Mouse (Mus musculus) heart, postnatal 0 days (tissue): ENCODE results near the gene Pam16. TPM values are rescaled to one million over a fixed set of nuclear protein-coding genes. Genes with fewer than 3 reads are reported as not detected.

Source experiments
- ATAC-seq: fragments of 200-750 bp; cut with Nextera tagmentation; 2 replicates; pipeline ENCODE4 v1.8.0; 2017; ENCODE audit warnings: low read depth, moderate number of reproducible peaks, moderate library complexity; ENCODE audit not compliant: insufficient read depth
- DNase-seq: peaks from one replicate; pipeline ENCODE4 v3.0.0-alpha.2; 2016; ENCODE audit warnings: low spot score
- H3K27ac ChIP-seq: fragments of 300-500 bp; sonication (generic); 2 replicates; pipeline ENCODE4 v1.5.1; 2014; ENCODE audit warnings: low read depth, mild to moderate bottlenecking
- H3K27me3 ChIP-seq: fragments of 300-500 bp; sonication (generic); 2 replicates; pipeline ENCODE4 v1.6.1; 2014; ENCODE audit warnings: low read length, mixed read lengths; ENCODE audit not compliant: control insufficient read depth, insufficient read depth
- H3K36me3 ChIP-seq: fragments of 300-500 bp; sonication (generic); replicated peaks from 2 replicates; pipeline ENCODE4 v1.6.1; 2014; ENCODE audit warnings: low read length, mixed read lengths; ENCODE audit not compliant: control insufficient read depth, insufficient read depth
- H3K4me1 ChIP-seq: fragments of 300-500 bp; sonication (generic); 2 replicates; pipeline ENCODE4 v1.6.1; 2014; ENCODE audit warnings: antibody characterized with exemption; ENCODE audit not compliant: control insufficient read depth, insufficient read depth
- H3K4me2 ChIP-seq: fragments of 300-500 bp; sonication (generic); 2 replicates; pipeline ENCODE4 v1.6.1; 2014; ENCODE audit warnings: low read depth, mild to moderate bottlenecking, low read length, moderate library complexity
- H3K4me3 ChIP-seq: fragments of 300-500 bp; sonication (generic); 2 replicates; pipeline ENCODE4 v1.5.1; 2014; ENCODE audit warnings: low read depth, low read length
- H3K9ac ChIP-seq: fragments of 300-500 bp; sonication (generic); replicated peaks from 2 replicates; pipeline ENCODE4 v1.6.1; 2014; ENCODE audit warnings: low read depth, low read length, mixed read lengths
- H3K9me3 ChIP-seq: fragments of 300-500 bp; sonication (generic); replicated peaks from 2 replicates; pipeline ENCODE4 v1.6.1; 2016; ENCODE audit warnings: low read length; ENCODE audit not compliant: control insufficient read depth
- CTCF ChIP-seq: IDR thresholded peaks from 2 replicates; pipeline ENCODE4 v1.5.1; 2016; ENCODE audit warnings: antibody characterized with exemption, control low read depth, low read depth
- EP300 ChIP-seq: IDR thresholded peaks from 2 replicates; pipeline ENCODE4 v1.6.1; 2016; ENCODE audit warnings: antibody characterized with exemption, low read depth
- WGBS: fragments of 180-500 bp; shearing (Covaris S2); extraction: QIAGEN DNeasy Blood & Tissue Kit; methylation state at CpG from one replicate; pipeline ENCODE4 v1.1.7; 2014; 5-methylcytosine and 5-hydroxymethylcytosine counted together
- polyA plus RNA-seq: library from polyadenylated mRNA; unstranded; fragments of >200 nt; fragmentation: Nextera tagmentation; extraction: Ambion mirVana; gene quantifications from 2 replicates; pipeline ENCODE4 v1.2.1, GENCODE M21; 2015
- total RNA-seq: library from RNA; depleted of rRNA; stranded (reverse); fragments of >200 nt; gene quantifications from 2 replicates; pipeline ENCODE4 v1.2.3, GENCODE M21; 2014; ENCODE audit warnings: low replicate concordance

The Pam16 gene
- total and polyA plus RNA-seq, 2 experiments from 2014 or later = 74.9 to 172 TPM

DNA sequence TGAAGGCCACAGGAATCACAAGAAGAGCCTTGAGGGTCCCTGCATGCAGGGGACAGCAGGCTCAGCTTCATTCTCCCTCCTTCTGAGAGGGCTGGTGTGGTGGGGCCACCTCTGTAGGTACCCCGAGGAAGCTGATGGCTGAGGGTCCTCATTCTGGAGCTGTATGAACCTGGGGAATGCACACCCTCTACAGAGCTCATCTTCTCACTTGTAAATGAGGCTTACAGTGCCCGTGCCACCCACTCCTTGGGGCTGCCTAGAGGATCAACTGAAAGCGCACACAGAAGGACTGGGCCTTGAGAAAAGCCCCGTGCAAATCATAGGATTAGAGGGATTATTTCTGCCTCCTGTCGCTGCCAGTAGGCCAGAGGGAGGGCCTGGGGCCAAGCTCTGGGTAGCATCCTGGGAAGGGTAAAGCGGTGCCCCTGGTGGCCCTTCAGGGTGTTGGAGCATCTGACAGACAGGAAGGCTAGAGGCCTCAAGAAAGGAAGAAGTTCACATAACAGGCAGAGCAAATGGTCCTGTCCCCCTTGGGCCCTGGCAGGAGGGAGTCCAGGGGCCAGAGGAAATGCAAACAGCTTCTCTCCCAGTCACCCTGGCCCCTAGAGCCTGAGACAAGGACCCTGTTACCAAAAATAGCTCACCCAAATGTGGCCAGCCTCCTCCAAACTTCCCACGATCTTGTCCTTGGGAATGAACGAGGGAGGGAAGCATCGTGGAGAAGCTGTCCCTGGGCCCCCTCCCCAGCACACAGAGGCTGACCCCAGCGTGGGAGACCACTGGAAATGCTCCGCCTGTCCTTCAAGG, 31.2 kb upstream of the Pam16 start:
- Histone ChIP-seq H3K27me3 (no peaks in the 10 kb centered on the region), H3K9me3 (no peaks in the 10 kb centered on the region), H3K4me1 (peaks cover 43% of the 10 kb centered on the region), H3K36me3 (peaks cover 22% of the 10 kb centered on the region), H3K9ac (peak overlapping the region; percentile 38; the same call in 1 of the 2 replicates), H3K27ac (peak overlapping the region; percentile 76), H3K4me3 (no peak overlapping the region), H3K4me2 (no peak overlapping the region)
- no peak; the same call in 1 of the 2 replicates for TF ChIP-seq EP300
- peak; percentile 33; the same call in 1 of the 2 replicates for TF ChIP-seq CTCF
- DNase-seq (peak; percentile 52), ATAC-seq (peak; percentile 22; the same call in 1 of the 2 replicates)
- WGBS = 16% methylated on average over 11 of the region's 11 CpGs

DNA sequence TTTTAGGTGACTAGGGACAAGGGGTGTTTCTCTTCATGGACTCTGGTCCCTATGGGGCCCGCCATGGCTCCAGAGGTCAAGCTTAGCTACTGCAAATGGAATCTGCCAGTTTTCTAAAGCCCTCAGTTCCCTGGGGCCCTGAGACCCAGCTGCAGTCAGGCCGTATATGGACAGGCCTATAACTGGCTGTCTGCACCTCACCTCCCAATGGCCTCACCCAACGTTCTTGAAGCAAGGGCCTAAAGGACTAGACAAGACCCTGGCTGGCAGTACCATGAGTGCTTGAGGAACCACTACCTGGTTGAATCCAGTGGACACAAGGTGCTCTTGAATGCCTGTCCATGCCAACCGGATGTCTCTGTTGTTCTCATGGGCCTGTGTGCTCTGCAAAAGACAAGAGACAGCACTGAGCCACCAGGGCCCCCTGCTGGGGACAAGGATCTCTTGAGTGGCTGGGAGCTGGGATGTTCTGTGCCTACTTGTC, 30.5 kb upstream of the Pam16 start:
- peak; percentile 41 for DNase-seq
- TF ChIP-seq CTCF = peak; percentile 48
- TF ChIP-seq EP300 = no peak
- WGBS = 44% methylated on average over 4 of the region's 4 CpGs
- H3K4me2 ChIP-seq = no peak overlapping the region
- H3K9ac ChIP-seq = no peak overlapping the region
- H3K27me3 ChIP-seq = no peaks in the 10 kb centered on the region
- H3K4me1 ChIP-seq = peaks cover 43% of the 10 kb centered on the region
- H3K9me3 ChIP-seq = no peaks in the 10 kb centered on the region
- H3K36me3 ChIP-seq = peaks cover 29% of the 10 kb centered on the region
- ATAC-seq = 0 out of 2 replicates have a peak, but pooled peaks have one; percentile 34
- H3K4me3 ChIP-seq = no peak overlapping the region
- peak overlapping the region; percentile 76 for H3K27ac ChIP-seq

GRCm38 (mm10) chr16:4654706-4655105, 29.9 kb upstream of the Pam16 start:
- TF ChIP-seq CTCF = peak; percentile 38
- TF ChIP-seq EP300 = no peak
- no peak for ATAC-seq
- DNase-seq = peak; percentile 11
- H3K36me3 ChIP-seq = peaks cover 35% of the 10 kb centered on the region
- 64% methylated on average over 10 of the region's 10 CpGs for WGBS
- peak overlapping the region; percentile 76 for H3K27ac ChIP-seq
- H3K4me3 ChIP-seq = no peak overlapping the region
- no peak overlapping the region for H3K9ac ChIP-seq
- H3K4me2 ChIP-seq = no peak overlapping the region
- H3K4me1 ChIP-seq = peaks cover 43% of the 10 kb centered on the region
- H3K27me3 ChIP-seq = no peaks in the 10 kb centered on the region
- no peaks in the 10 kb centered on the region for H3K9me3 ChIP-seq

DNA sequence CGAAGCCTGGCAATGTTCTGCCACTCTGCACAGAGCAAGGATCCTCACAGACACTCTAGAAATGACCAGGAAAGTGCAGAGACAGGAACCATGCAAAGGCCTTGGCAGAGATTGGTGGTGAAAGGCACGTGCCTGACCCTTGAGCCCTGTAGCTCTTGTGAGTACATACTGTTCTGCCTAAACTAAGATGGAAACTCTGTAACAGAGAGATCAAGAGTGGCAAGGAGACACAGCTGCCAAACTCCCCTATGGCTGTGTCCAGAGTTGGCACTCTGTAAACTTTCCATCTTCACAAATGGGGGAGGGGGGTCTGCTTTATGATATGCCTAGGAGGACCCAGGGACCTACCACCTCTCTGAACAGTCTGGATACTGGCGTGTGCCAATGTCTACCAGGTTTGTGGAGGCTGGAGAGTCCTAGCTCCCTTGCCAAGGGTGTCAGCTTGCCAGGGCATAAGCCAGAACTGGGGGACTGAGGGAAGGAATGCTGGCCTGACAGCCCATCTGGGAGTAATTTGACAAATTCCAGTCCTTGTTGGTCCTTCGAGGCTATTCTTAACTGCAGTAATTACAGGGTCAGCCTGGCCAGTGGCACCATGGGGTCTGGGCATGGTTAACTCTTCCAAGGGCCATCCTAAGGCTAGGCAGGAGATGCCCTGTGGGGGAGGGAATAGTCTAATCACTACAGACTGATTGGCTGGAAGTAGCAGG, 28.1 kb upstream of the Pam16 start:
- H3K4me3 ChIP-seq = no peak overlapping the region
- no peaks in the 10 kb centered on the region for H3K27me3 ChIP-seq
- peaks cover 46% of the 10 kb centered on the region for H3K4me1 ChIP-seq
- H3K9ac ChIP-seq = no peak overlapping the region
- WGBS = 38% methylated on average over 4 of the region's 4 CpGs
- no peak overlapping the region for H3K4me2 ChIP-seq
- peak; percentile 61 for DNase-seq
- H3K9me3 ChIP-seq = no peaks in the 10 kb centered on the region
- peak overlapping the region; percentile 69 for H3K27ac ChIP-seq
- peak; percentile 40 for ATAC-seq
- H3K36me3 ChIP-seq = peaks cover 50% of the 10 kb centered on the region
- TF ChIP-seq CTCF (no peak), EP300 (peak; percentile 82; the same call in 1 of the 2 replicates)

GRCm38 (mm10) chr16:4651624-4652023, 26.8 kb upstream of the Pam16 start:
- peaks cover 54% of the 10 kb centered on the region for H3K4me1 ChIP-seq
- peaks cover 50% of the 10 kb centered on the region for H3K36me3 ChIP-seq
- H3K27me3 ChIP-seq = no peaks in the 10 kb centered on the region
- H3K27ac ChIP-seq = peak overlapping the region; percentile 69
- H3K9ac ChIP-seq = no peak overlapping the region
- H3K4me3 ChIP-seq = no peak overlapping the region
- TF ChIP-seq EP300 = no peak
- no peak for TF ChIP-seq CTCF
- no peak for DNase-seq
- 80% methylated on average over 7 of the region's 7 CpGs for WGBS
- H3K4me2 ChIP-seq = no peak overlapping the region
- H3K9me3 ChIP-seq = no peaks in the 10 kb centered on the region
- ATAC-seq = no peak
